Mouse (Mus musculus) midbrain, embryonic 14.5 days (tissue): ENCODE measurements around the gene Nmrk2. TPM values are rescaled to one million over a fixed set of nuclear protein-coding genes. Genes with fewer than 3 reads are reported as not detected.

Experiments
- ATAC-seq: fragments of 200-750 bp; cut with Nextera tagmentation; 2 replicates; pipeline ENCODE4 v1.8.0; 2017; ENCODE audit warnings: moderate number of reproducible peaks, moderate library complexity; ENCODE audit not compliant: low FRiP score, low TSS enrichment
- DNase-seq: peaks from one replicate; pipeline ENCODE4 v3.0.0-alpha.2; 2015
- H3K27ac ChIP-seq: fragments of 300-500 bp; sonication (generic); replicated peaks from 2 replicates; pipeline ENCODE4 v1.5.1; 2014; ENCODE audit warnings: mild to moderate bottlenecking, low read depth, low read length, moderate library complexity
- H3K27me3 ChIP-seq: fragments of 300-500 bp; sonication (generic); 2 replicates; pipeline ENCODE4 v1.6.1; 2014; ENCODE audit warnings: low read length, control low read depth, mixed read lengths; ENCODE audit not compliant: control insufficient read depth, insufficient read depth
- H3K36me3 ChIP-seq: fragments of 300-500 bp; sonication (generic); 2 replicates; pipeline ENCODE4 v1.6.1; 2014; ENCODE audit warnings: low read length, control low read depth; ENCODE audit not compliant: control insufficient read depth, insufficient read depth
- H3K4me1 ChIP-seq: fragments of 300-500 bp; sonication (generic); 2 replicates; pipeline ENCODE4 v1.6.1; 2014; ENCODE audit warnings: mild to moderate bottlenecking, antibody characterized with exemption, low read length, control low read depth; ENCODE audit not compliant: control insufficient read depth, insufficient read depth
- H3K4me2 ChIP-seq: fragments of 300-500 bp; sonication (generic); 2 replicates; pipeline ENCODE4 v1.6.1; 2014; ENCODE audit warnings: mild to moderate bottlenecking, low read length, moderate library complexity
- H3K4me3 ChIP-seq: fragments of 300-500 bp; sonication (generic); replicated peaks from 2 replicates; pipeline ENCODE4 v1.5.1; 2014; ENCODE audit warnings: low read depth, low read length
- H3K9ac ChIP-seq: fragments of 300-500 bp; sonication (generic); replicated peaks from 2 replicates; pipeline ENCODE4 v1.6.1; 2014; ENCODE audit warnings: mild to moderate bottlenecking, low read length, moderate library complexity
- H3K9me3 ChIP-seq: fragments of 300-500 bp; sonication (generic); 2 replicates; pipeline ENCODE4 v1.6.1; 2016; ENCODE audit warnings: low read length, control low read depth, mixed read lengths; ENCODE audit not compliant: control insufficient read depth
- WGBS: fragments of 180-500 bp; shearing (Covaris S2); extraction: QIAGEN DNeasy Blood & Tissue Kit; methylation state at CpG from one replicate; pipeline ENCODE4 v1.1.7; 2014; 5-methylcytosine and 5-hydroxymethylcytosine counted together
- polyA plus RNA-seq: library from polyadenylated mRNA; unstranded; fragments of >200 nt; fragmentation: Nextera tagmentation; extraction: Ambion mirVana; gene quantifications from 2 replicates; pipeline ENCODE4 v1.2.1, GENCODE M21; 2014

Nmrk2 gene
- polyA plus RNA-seq, 1 experiment from 2014 or later: not detected

- ATAC-seq (no peak), DNase-seq (no peak)
- H3K27ac ChIP-seq: peak overlapping the region; percentile 41
- no peak overlapping the region for H3K4me3 ChIP-seq
- H3K36me3 ChIP-seq: peaks cover 36% of the 10 kb centered on the region
- 71% methylated on average over 8 of the region's 8 CpGs for WGBS
- no peak overlapping the region for H3K4me2 ChIP-seq
- H3K9me3 ChIP-seq: no peaks in the 10 kb centered on the region
- no peaks in the 10 kb centered on the region for H3K27me3 ChIP-seq
- no peaks in the 10 kb centered on the region for H3K4me1 ChIP-seq
- no peak overlapping the region for H3K9ac ChIP-seq
Measured at GRCm38 (mm10) chr10:81202978-81203720, 1.3 kb upstream of the Nmrk2 start.

- H3K4me1 ChIP-seq: no peaks in the 10 kb centered on the region
- no peak overlapping the region for H3K9ac ChIP-seq
- H3K4me3 ChIP-seq: no peak overlapping the region
- ATAC-seq: no peak
- DNase-seq: no peak
- H3K9me3 ChIP-seq: no peaks in the 10 kb centered on the region
- H3K36me3 ChIP-seq: peaks cover 14% of the 10 kb centered on the region
- peaks cover 10% of the 10 kb centered on the region; the same call in 1 of the 2 replicates for H3K27me3 ChIP-seq
- no peak overlapping the region for H3K4me2 ChIP-seq
- no peak overlapping the region for H3K27ac ChIP-seq
- 80% methylated on average over 20 of the region's 20 CpGs for WGBS
Measured at GRCm38 (mm10) chr10:81200605-81201287, 1.1 kb downstream of the Nmrk2 start.

GRCm38 (mm10) chr10:81200141-81200540 lies 1.7 kb downstream of the Nmrk2 start:
- DNase-seq (no peak), ATAC-seq (no peak)
- peaks cover 15% of the 10 kb centered on the region; the same call in 1 of the 2 replicates for H3K27me3 ChIP-seq
- 87% methylated on average over 13 of the region's 13 CpGs for WGBS
- no peaks in the 10 kb centered on the region for H3K9me3 ChIP-seq
- no peaks in the 10 kb centered on the region for H3K4me1 ChIP-seq
- peaks cover 9% of the 10 kb centered on the region for H3K36me3 ChIP-seq
- H3K27ac ChIP-seq: no peak overlapping the region
- H3K4me2 ChIP-seq: no peak overlapping the region
- no peak overlapping the region for H3K9ac ChIP-seq
- H3K4me3 ChIP-seq: no peak overlapping the region

- no peaks in the 10 kb centered on the region for H3K9me3 ChIP-seq
- ATAC-seq (no peak), DNase-seq (no peak)
- no peaks in the 10 kb centered on the region for H3K36me3 ChIP-seq
- no peak overlapping the region for H3K9ac ChIP-seq
- H3K4me2 ChIP-seq: no peak overlapping the region
- no peak overlapping the region for H3K4me3 ChIP-seq
- peaks cover 19% of the 10 kb centered on the region; the same call in 1 of the 2 replicates for H3K27me3 ChIP-seq
- H3K4me1 ChIP-seq: no peaks in the 10 kb centered on the region
- H3K27ac ChIP-seq: no peak overlapping the region
- 86% methylated on average over 6 of the region's 6 CpGs for WGBS
Measured at GRCm38 (mm10) chr10:81198990-81199389, 2.9 kb downstream of the Nmrk2 start.

- ATAC-seq: no peak
- H3K27ac ChIP-seq: no peak overlapping the region
- H3K27me3 ChIP-seq: peaks cover 19% of the 10 kb centered on the region; the same call in 1 of the 2 replicates
- no peak overlapping the region for H3K4me3 ChIP-seq
- no peak overlapping the region for H3K9ac ChIP-seq
- peak; percentile 90 for DNase-seq
- no peaks in the 10 kb centered on the region for H3K36me3 ChIP-seq
- no peak overlapping the region for H3K4me2 ChIP-seq
- WGBS: 3% methylated on average over 9 of the region's 9 CpGs
- H3K4me1 ChIP-seq: peaks cover 2% of the 10 kb centered on the region; the same call in 1 of the 2 replicates
- H3K9me3 ChIP-seq: no peaks in the 10 kb centered on the region
Measured at GRCm38 (mm10) chr10:81198230-81198629, 3.6 kb downstream of the Nmrk2 start.

- H3K4me3 ChIP-seq: no peak overlapping the region
- no peaks in the 10 kb centered on the region for H3K9me3 ChIP-seq
- 54% methylated on average over 6 of the region's 6 CpGs for WGBS
- no peak for ATAC-seq
- no peak for DNase-seq
- no peaks in the 10 kb centered on the region for H3K36me3 ChIP-seq
- no peak overlapping the region for H3K27ac ChIP-seq
- H3K4me1 ChIP-seq: peaks cover 5% of the 10 kb centered on the region; the same call in 1 of the 2 replicates
- H3K4me2 ChIP-seq: no peak overlapping the region
- no peak overlapping the region for H3K9ac ChIP-seq
- peaks cover 19% of the 10 kb centered on the region; the same call in 1 of the 2 replicates for H3K27me3 ChIP-seq
Measured at GRCm38 (mm10) chr10:81197305-81197704, 4.5 kb downstream of the Nmrk2 start.

- no peak for ATAC-seq
- H3K27ac ChIP-seq: no peak overlapping the region
- DNase-seq: no peak
- H3K27me3 ChIP-seq: peaks cover 19% of the 10 kb centered on the region; the same call in 1 of the 2 replicates
- no peak overlapping the region for H3K4me2 ChIP-seq
- H3K4me3 ChIP-seq: no peak overlapping the region
- no peaks in the 10 kb centered on the region for H3K36me3 ChIP-seq
- H3K9me3 ChIP-seq: no peaks in the 10 kb centered on the region
- H3K9ac ChIP-seq: no peak overlapping the region
- 70% methylated on average over 11 of the region's 11 CpGs for WGBS
- H3K4me1 ChIP-seq: peaks cover 9% of the 10 kb centered on the region; the same call in 1 of the 2 replicates
Measured at GRCm38 (mm10) chr10:81196470-81197065, 5.3 kb downstream of the Nmrk2 start.

GRCm38 (mm10) chr10:81195300-81195699 lies 6.6 kb downstream of the Nmrk2 start:
- H3K27me3 ChIP-seq: peaks cover 19% of the 10 kb centered on the region; the same call in 1 of the 2 replicates
- ATAC-seq: no peak
- peaks cover 9% of the 10 kb centered on the region; the same call in 1 of the 2 replicates for H3K4me1 ChIP-seq
- H3K4me3 ChIP-seq: no peak overlapping the region
- no peak overlapping the region for H3K4me2 ChIP-seq
- peaks cover 7% of the 10 kb centered on the region for H3K36me3 ChIP-seq
- H3K9me3 ChIP-seq: no peaks in the 10 kb centered on the region
- DNase-seq: no peak
- no peak overlapping the region for H3K9ac ChIP-seq
- 67% methylated on average over 4 of the region's 4 CpGs for WGBS
- H3K27ac ChIP-seq: no peak overlapping the region
